Mouse (Mus musculus): ENCODE data around the gene Tmem82. TPM values are rescaled to one million over a fixed set of nuclear protein-coding genes. Genes with fewer than 3 reads are reported as not detected.
A peak's percentile ranks its signal among the peaks of the same experiment; 100 is the strongest.

The Tmem82 gene
- polyA plus RNA-seq, 1 experiment from 2014 or later, result 5.3 TPM

GRCm38 (mm10) chr4:141655908-141656608 lies 37.6 kb upstream of the Tmem82 start:
- Histone ChIP-seq H3K27me3 (ENCODE audit: control insufficient read depth, insufficient read depth, low read depth, low read length) (no peaks in the 10 kb centered on the region), H3K27ac (ENCODE audit: low read length) (no peak overlapping the region; the same call in 1 of the 2 replicates), H3K9me3 (replicated peaks; ENCODE audit: control insufficient read depth, low read length) (no peaks in the 10 kb centered on the region), H3K4me1 (ENCODE audit: control insufficient read depth, low read depth, low read length) (peaks cover 11% of the 10 kb centered on the region; the same call in 1 of the 2 replicates), H3K36me3 (ENCODE audit: control insufficient read depth, insufficient read depth) (no peaks in the 10 kb centered on the region), H3K4me2 (ENCODE audit: low read depth, low read length) (no peak overlapping the region), H3K4me3 (ENCODE audit: low read depth, low read length) (no peak overlapping the region), H3K9ac (ENCODE audit: low read depth, low read length) (no peak overlapping the region)
- 41% methylated on average over 12 of the region's 12 CpGs for WGBS (ENCODE audit: insufficient replicate concordance)
- 0 out of 2 replicates have a peak, but pooled peaks have one; percentile 12 for ATAC-seq (ENCODE audit: low read depth)

GRCm38 (mm10) chr4:141654509-141654908 lies 36.1 kb upstream of the Tmem82 start:
- 80% methylated on average over 6 of the region's 6 CpGs for WGBS (ENCODE audit: insufficient replicate concordance)
- Histone ChIP-seq H3K27me3 (ENCODE audit: control insufficient read depth, insufficient read depth, low read depth, low read length) (no peaks in the 10 kb centered on the region), H3K4me3 (ENCODE audit: low read depth, low read length) (no peak overlapping the region), H3K36me3 (ENCODE audit: control insufficient read depth, insufficient read depth) (no peaks in the 10 kb centered on the region), H3K9ac (ENCODE audit: low read depth, low read length) (no peak overlapping the region), H3K4me2 (ENCODE audit: low read depth, low read length) (no peak overlapping the region), H3K4me1 (ENCODE audit: control insufficient read depth, low read depth, low read length) (peaks cover 11% of the 10 kb centered on the region; the same call in 1 of the 2 replicates), H3K27ac (ENCODE audit: low read length) (no peak overlapping the region), H3K9me3 (replicated peaks; ENCODE audit: control insufficient read depth, low read length) (no peaks in the 10 kb centered on the region)
- ATAC-seq (ENCODE audit: low read depth), result no peak

DNA sequence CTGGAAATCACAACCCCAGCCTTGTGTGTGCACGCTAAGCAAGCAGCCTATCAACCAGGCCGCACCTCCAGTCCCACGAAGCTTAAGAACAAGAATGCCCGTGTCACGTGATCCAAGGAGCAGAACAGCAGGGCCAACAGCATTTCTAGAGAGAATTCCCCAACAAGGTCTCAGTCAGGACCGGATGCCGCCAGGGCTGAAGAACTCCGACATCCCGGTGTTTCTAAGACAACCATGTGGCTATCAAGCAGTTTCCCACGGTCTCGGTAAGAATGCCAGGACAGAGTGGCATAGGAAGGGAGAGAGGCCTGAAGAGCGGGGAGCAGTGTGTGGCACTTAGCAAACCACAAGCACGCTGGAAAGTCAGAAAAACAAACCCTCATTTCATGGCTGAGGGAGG lies 35.4 kb upstream of the Tmem82 start:
- H3K27ac ChIP-seq (ENCODE audit: low read length), result no peak overlapping the region
- ATAC-seq (ENCODE audit: low read depth), result no peak

GRCm38 (mm10) chr4:141653044-141653443 lies 34.6 kb upstream of the Tmem82 start:
- 56% methylated on average over 8 of the region's 8 CpGs for WGBS (ENCODE audit: insufficient replicate concordance)
- Histone ChIP-seq H3K4me1 (ENCODE audit: control insufficient read depth, low read depth, low read length) (peaks cover 11% of the 10 kb centered on the region; the same call in 1 of the 2 replicates), H3K36me3 (ENCODE audit: control insufficient read depth, insufficient read depth) (no peaks in the 10 kb centered on the region), H3K27ac (ENCODE audit: low read length) (no peak overlapping the region), H3K9ac (ENCODE audit: low read depth, low read length) (no peak overlapping the region), H3K4me3 (ENCODE audit: low read depth, low read length) (no peak overlapping the region), H3K9me3 (replicated peaks; ENCODE audit: control insufficient read depth, low read length) (no peaks in the 10 kb centered on the region), H3K4me2 (ENCODE audit: low read depth, low read length) (no peak overlapping the region), H3K27me3 (ENCODE audit: control insufficient read depth, insufficient read depth, low read depth, low read length) (no peaks in the 10 kb centered on the region)
- ATAC-seq (ENCODE audit: low read depth), result no peak

More for the DNA sequence above, 35.4 kb upstream of the Tmem82 start:
- no peaks in the 10 kb centered on the region for H3K36me3 ChIP-seq (ENCODE audit: control insufficient read depth, insufficient read depth)
- WGBS (ENCODE audit: insufficient replicate concordance), result 87% methylated on average over 13 of the region's 13 CpGs
- H3K9ac ChIP-seq (ENCODE audit: low read depth, low read length), result no peak overlapping the region
- H3K9me3 ChIP-seq (replicated peaks; ENCODE audit: control insufficient read depth, low read length), result no peaks in the 10 kb centered on the region
- peaks cover 11% of the 10 kb centered on the region; the same call in 1 of the 2 replicates for H3K4me1 ChIP-seq (ENCODE audit: control insufficient read depth, low read depth, low read length)
- no peaks in the 10 kb centered on the region for H3K27me3 ChIP-seq (ENCODE audit: control insufficient read depth, insufficient read depth, low read depth, low read length)
- no peak overlapping the region for H3K4me2 ChIP-seq (ENCODE audit: low read depth, low read length)
- no peak overlapping the region for H3K4me3 ChIP-seq (ENCODE audit: low read depth, low read length)

- H3K27ac ChIP-seq (ENCODE audit: low read length), result no peak overlapping the region
- no peaks in the 10 kb centered on the region for H3K36me3 ChIP-seq (ENCODE audit: control insufficient read depth, insufficient read depth)
- H3K9ac ChIP-seq (ENCODE audit: low read depth, low read length), result no peak overlapping the region
- WGBS (ENCODE audit: insufficient replicate concordance), result 85% methylated on average over 10 of the region's 10 CpGs
- no peaks in the 10 kb centered on the region for H3K27me3 ChIP-seq (ENCODE audit: control insufficient read depth, insufficient read depth, low read depth, low read length)
- H3K9me3 ChIP-seq (replicated peaks; ENCODE audit: control insufficient read depth, low read length), result no peaks in the 10 kb centered on the region
- H3K4me1 ChIP-seq (ENCODE audit: control insufficient read depth, low read depth, low read length), result peaks cover 9% of the 10 kb centered on the region; the same call in 1 of the 2 replicates
- H3K4me3 ChIP-seq (ENCODE audit: low read depth, low read length), result no peak overlapping the region
- no peak for ATAC-seq (ENCODE audit: low read depth)
- no peak overlapping the region for H3K4me2 ChIP-seq (ENCODE audit: low read depth, low read length)
These were observed 33.5 kb upstream of the Tmem82 start for GRCm38 (mm10) chr4:141651944-141652343.

GRCm38 (mm10) chr4:141651286-141651685 lies 32.9 kb upstream of the Tmem82 start:
- no peak overlapping the region for H3K27ac ChIP-seq (ENCODE audit: low read length)
- no peaks in the 10 kb centered on the region for H3K36me3 ChIP-seq (ENCODE audit: control insufficient read depth, insufficient read depth)
- ATAC-seq (ENCODE audit: low read depth), result no peak
- peaks cover 4% of the 10 kb centered on the region; the same call in 1 of the 2 replicates for H3K4me1 ChIP-seq (ENCODE audit: control insufficient read depth, low read depth, low read length)
- H3K4me3 ChIP-seq (ENCODE audit: low read depth, low read length), result no peak overlapping the region
- no peak overlapping the region for H3K9ac ChIP-seq (ENCODE audit: low read depth, low read length)
- 79% methylated on average over 6 of the region's 6 CpGs for WGBS (ENCODE audit: insufficient replicate concordance)
- no peaks in the 10 kb centered on the region for H3K9me3 ChIP-seq (replicated peaks; ENCODE audit: control insufficient read depth, low read length)
- no peaks in the 10 kb centered on the region for H3K27me3 ChIP-seq (ENCODE audit: control insufficient read depth, insufficient read depth, low read depth, low read length)
- H3K4me2 ChIP-seq (ENCODE audit: low read depth, low read length), result no peak overlapping the region

DNA sequence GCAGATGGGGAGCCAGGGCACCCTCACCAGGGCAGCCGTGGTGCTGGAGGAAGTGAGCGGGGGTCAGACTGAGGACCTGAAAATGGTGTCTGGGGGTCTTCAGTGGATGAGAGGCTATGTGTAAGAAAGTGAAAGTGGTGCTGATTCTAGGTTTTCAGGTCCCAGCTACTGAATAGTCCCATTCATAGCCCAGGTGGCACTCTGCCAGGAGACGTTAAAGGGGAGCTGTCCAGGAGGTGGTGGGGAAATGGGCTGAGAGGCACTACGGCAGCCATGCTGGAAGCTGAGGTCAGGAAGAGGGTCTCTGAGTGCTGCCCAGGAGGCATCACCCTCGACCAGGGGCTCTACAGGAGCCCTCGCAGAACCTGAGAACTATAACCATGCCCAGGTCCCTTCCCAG lies 30.8 kb upstream of the Tmem82 start:
- Histone ChIP-seq H3K27me3 (ENCODE audit: control insufficient read depth, insufficient read depth, low read depth, low read length) (no peaks in the 10 kb centered on the region), H3K27ac (ENCODE audit: low read length) (no peak overlapping the region), H3K9me3 (replicated peaks; ENCODE audit: control insufficient read depth, low read length) (no peaks in the 10 kb centered on the region), H3K4me2 (ENCODE audit: low read depth, low read length) (no peak overlapping the region), H3K4me1 (ENCODE audit: control insufficient read depth, low read depth, low read length) (no peaks in the 10 kb centered on the region; the same call in 1 of the 2 replicates), H3K9ac (ENCODE audit: low read depth, low read length) (no peak overlapping the region), H3K36me3 (ENCODE audit: control insufficient read depth, insufficient read depth) (no peaks in the 10 kb centered on the region), H3K4me3 (ENCODE audit: low read depth, low read length) (no peak overlapping the region)
- ATAC-seq (ENCODE audit: low read depth), result no peak
- WGBS (ENCODE audit: insufficient replicate concordance), result 69% methylated on average over 6 of the region's 6 CpGs

DNA sequence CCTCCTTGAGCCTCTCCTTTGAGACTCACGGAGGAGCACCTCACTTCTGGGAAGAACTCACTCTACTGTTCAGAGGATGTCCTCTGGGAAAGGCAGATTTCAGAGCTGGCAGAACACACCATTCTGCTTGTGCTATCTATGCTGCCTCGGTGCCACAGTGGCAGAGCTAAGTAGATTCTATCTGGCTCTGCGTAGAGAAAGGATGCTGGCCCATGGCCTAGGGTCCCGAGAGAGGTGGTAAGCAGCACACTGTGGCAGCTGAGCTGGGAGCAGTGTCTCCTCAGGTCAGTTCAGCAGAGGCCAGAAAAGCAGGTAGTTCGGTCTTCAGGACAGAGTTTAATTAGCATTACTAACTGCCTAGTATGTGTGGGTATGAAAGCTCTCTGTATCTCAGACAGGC lies 29.8 kb upstream of the Tmem82 start:
- Histone ChIP-seq H3K4me2 (ENCODE audit: low read depth, low read length) (no peak overlapping the region), H3K4me1 (ENCODE audit: control insufficient read depth, low read depth, low read length) (no peaks in the 10 kb centered on the region; the same call in 1 of the 2 replicates), H3K27me3 (ENCODE audit: control insufficient read depth, insufficient read depth, low read depth, low read length) (no peaks in the 10 kb centered on the region), H3K27ac (ENCODE audit: low read length) (no peak overlapping the region), H3K9ac (ENCODE audit: low read depth, low read length) (no peak overlapping the region), H3K36me3 (ENCODE audit: control insufficient read depth, insufficient read depth) (no peaks in the 10 kb centered on the region), H3K4me3 (ENCODE audit: low read depth, low read length) (no peak overlapping the region), H3K9me3 (replicated peaks; ENCODE audit: control insufficient read depth, low read length) (no peaks in the 10 kb centered on the region)
- no peak for ATAC-seq (ENCODE audit: low read depth)
- WGBS (ENCODE audit: insufficient replicate concordance), result 79% methylated on average over 5 of the region's 5 CpGs

GRCm38 (mm10) chr4:141647187-141647586 lies 28.8 kb upstream of the Tmem82 start:
- no peaks in the 10 kb centered on the region for H3K27me3 ChIP-seq (ENCODE audit: control insufficient read depth, insufficient read depth, low read depth, low read length)
- no peak overlapping the region for H3K27ac ChIP-seq (ENCODE audit: low read length)
- 78% methylated on average over 3 of the region's 3 CpGs for WGBS (ENCODE audit: insufficient replicate concordance)
- no peaks in the 10 kb centered on the region for H3K36me3 ChIP-seq (ENCODE audit: control insufficient read depth, insufficient read depth)
- ATAC-seq (ENCODE audit: low read depth), result no peak
- no peak overlapping the region for H3K4me2 ChIP-seq (ENCODE audit: low read depth, low read length)
- H3K4me1 ChIP-seq (ENCODE audit: control insufficient read depth, low read depth, low read length), result no peaks in the 10 kb centered on the region
- H3K4me3 ChIP-seq (ENCODE audit: low read depth, low read length), result no peak overlapping the region
- H3K9ac ChIP-seq (ENCODE audit: low read depth, low read length), result no peak overlapping the region
- H3K9me3 ChIP-seq (replicated peaks; ENCODE audit: control insufficient read depth, low read length), result no peaks in the 10 kb centered on the region

All from liver, embryonic 16.5 days (tissue).